Mouse (Mus musculus) cerebellum, adult 2 months (tissue): Measurements from ENCODE around the gene Kctd2. TPM values are rescaled to one million over a fixed set of nuclear protein-coding genes. Genes with fewer than 3 reads are reported as not detected.
A peak's percentile ranks its signal among the peaks of the same experiment; 100 is the strongest.

ENCODE experiments used
- DNase-seq, 2 experiments: peaks; one replicate each; pipeline ENCODE4 v3.0.0; 2021
- H3K27ac ChIP-seq: fragments of 200-500 bp; 2 replicates; pipeline ENCODE4 v1.5.1; 2012; ENCODE audit warnings: low read length, control low read depth, inconsistent platforms; ENCODE audit not compliant: insufficient read depth
- H3K27me3 ChIP-seq: fragments of 200-500 bp; 2 replicates; pipeline ENCODE4 v1.6.1; 2012; ENCODE audit warnings: inconsistent platforms, mild to moderate bottlenecking, low read length, moderate library complexity; ENCODE audit not compliant: control insufficient read depth, insufficient read depth
- H3K4me1 ChIP-seq: fragments of 200-500 bp; 2 replicates; pipeline ENCODE4 v1.6.1; 2011; ENCODE audit warnings: low read length; ENCODE audit not compliant: control insufficient read depth, insufficient read depth
- H3K4me3 ChIP-seq: fragments of 200-500 bp; replicated peaks from 2 replicates; pipeline ENCODE3; 2011; ENCODE audit warnings: mild to moderate bottlenecking, low read depth, low read length, control low read depth; ENCODE audit not compliant: insufficient read depth
- CTCF ChIP-seq: fragments of 200-500 bp; IDR thresholded peaks from 2 replicates; pipeline ENCODE4 v1.5.1; 2011; ENCODE audit warnings: low read depth, mild to moderate bottlenecking, control low read depth, low read length, moderate library complexity, borderline replicate concordance; ENCODE audit not compliant: insufficient read depth
- POLR2A ChIP-seq: fragments of 200-500 bp; IDR thresholded peaks from 2 replicates; pipeline ENCODE4 v1.6.1; 2011; ENCODE audit warnings: low read length, control low read depth, borderline replicate concordance; ENCODE audit not compliant: insufficient read depth
- WGBS: fragments of 180-500 bp; shearing (Covaris S2); methylation state at CpG from one replicate; pipeline ENCODE4 v1.1.7; 2018; 5-methylcytosine and 5-hydroxymethylcytosine counted together
- polyA plus RNA-seq: library from polyadenylated mRNA; depleted of rRNA; stranded (reverse); fragments of >200 nt; gene quantifications from 2 replicates; pipeline ENCODE4 v1.2.3, GENCODE M21; 2012

Kctd2 gene
- polyA plus RNA-seq, 1 experiment = 98.0 TPM

DNA sequence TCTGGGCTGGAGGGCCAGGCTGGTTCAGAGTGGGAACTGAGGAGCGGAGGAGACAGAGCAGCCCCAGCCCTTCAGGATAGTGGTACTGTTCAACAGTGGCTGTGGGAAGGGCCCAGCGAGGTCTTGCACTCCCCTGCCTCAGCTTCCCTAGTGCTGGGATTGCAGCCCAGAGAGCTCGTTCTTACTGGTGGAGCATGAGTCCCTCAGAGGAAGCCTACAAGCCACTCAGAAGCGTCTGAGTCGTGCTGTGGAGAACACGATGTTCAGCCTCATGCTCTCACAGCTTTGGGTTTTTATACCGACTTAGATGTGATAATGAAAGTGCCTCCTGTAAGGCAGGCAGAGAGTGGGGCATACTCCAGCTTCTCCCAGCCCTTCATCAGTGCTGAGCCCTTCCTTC is 4.7 kb downstream of the Kctd2 start:
- no peak overlapping the region for H3K27ac ChIP-seq
- H3K27me3 ChIP-seq = no peaks in the 10 kb centered on the region
- 86% methylated on average over 7 of the region's 7 CpGs for WGBS
- no peak for DNase-seq
- H3K4me3 ChIP-seq = no peak overlapping the region
- TF ChIP-seq CTCF (no peak), POLR2A (no peak)
- H3K4me1 ChIP-seq = peaks cover 23% of the 10 kb centered on the region

DNA sequence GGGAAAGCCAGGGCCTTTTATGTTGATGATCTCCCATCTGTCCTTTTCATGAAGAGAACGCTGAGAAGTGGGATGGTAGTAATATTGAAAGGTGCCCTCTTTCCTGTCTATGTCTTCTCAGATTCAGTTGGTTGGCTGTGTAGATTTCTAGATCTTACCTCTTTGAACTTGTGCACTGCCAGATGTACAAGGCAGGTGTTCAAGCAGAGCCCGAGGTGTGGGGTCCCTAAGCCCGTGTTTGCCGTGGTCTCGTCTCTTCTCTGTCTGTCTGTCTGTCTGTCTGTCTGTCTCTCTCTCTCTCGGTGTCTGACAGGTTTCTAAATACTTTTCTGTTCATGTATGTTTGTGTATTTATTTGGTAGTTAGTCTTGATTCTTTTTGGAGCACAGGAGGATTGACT is 5.7 kb downstream of the Kctd2 start:
- no peak overlapping the region for H3K4me3 ChIP-seq
- TF ChIP-seq CTCF (no peak), POLR2A (no peak)
- H3K27ac ChIP-seq = no peak overlapping the region
- H3K27me3 ChIP-seq = no peaks in the 10 kb centered on the region
- WGBS = 80% methylated on average over 6 of the region's 6 CpGs
- DNase-seq = no peak
- H3K4me1 ChIP-seq = peaks cover 23% of the 10 kb centered on the region

DNA sequence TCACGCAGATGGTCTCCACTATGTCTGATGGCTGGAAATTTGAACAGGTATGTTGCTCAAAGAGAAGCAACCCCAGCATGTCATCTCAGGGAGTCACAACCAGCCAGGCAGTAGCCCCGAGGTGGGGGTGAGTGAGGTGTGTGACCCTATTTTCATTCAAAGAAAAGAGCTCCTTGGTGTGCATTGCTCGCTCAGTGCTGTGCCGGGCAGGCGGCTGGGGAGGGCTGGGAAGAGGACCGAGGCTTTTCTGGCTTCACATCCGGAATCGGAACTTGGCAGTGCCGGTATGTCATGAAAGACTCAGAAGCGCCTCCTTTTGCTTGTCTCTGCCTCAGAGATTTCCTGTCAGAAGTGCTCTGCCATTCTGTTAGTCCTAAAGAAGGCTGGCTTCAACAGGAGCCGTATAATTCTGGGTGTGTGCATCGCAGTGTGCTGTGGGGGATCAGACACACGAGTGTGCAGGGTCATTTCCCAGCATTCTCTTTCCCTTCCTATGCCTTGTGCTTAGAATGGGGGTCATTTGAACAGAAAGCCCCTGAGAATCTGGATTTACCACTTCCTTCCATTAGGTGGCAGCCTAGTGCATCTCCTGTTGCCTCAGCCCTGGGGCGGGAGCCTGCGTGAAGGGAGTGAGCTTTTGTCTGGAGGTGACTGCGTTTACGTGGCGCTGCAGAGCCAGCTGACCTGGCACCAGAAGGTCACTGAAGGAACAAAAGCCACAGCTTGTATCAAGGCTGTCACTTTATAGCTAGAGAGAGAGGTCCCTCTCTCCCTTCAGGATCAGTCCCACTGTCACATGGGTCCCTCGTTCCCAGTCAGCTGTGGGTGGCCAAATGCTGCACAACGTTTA is 7.8 kb downstream of the Kctd2 start:
- peaks cover 23% of the 10 kb centered on the region for H3K4me1 ChIP-seq
- peak; percentile 81 to 82 for DNase-seq
- no peaks in the 10 kb centered on the region for H3K27me3 ChIP-seq
- WGBS = 19% methylated on average over 20 of the region's 20 CpGs
- peak; percentile 75 for TF ChIP-seq CTCF
- TF ChIP-seq POLR2A = peak; percentile 11; the same call in 1 of the 2 replicates
- H3K27ac ChIP-seq = peak overlapping the region; percentile 39
- peak overlapping the region; percentile 8 for H3K4me3 ChIP-seq

DNA sequence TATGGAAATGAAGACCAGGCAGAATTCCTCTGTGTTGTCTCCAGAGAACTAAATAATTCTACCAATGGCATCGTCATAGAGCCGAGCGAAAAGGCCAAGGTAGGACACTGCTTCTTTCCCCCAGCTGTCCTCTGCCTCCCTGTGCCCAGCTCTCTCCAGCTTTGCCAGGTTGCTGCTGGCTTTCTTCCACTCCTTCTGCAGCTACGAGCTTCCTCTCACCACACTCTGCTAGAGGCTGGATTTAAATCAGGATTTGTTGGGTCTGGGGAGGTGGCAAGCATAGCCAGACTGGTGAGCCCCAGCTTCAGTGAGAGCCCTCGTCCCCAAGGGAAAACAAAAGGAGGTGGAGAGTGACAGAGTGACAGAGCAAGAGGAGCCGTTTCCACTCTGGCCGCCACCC is 9.4 kb downstream of the Kctd2 start:
- Histone ChIP-seq H3K4me1 (peaks cover 23% of the 10 kb centered on the region), H3K4me3 (no peak overlapping the region), H3K27ac (0 out of 2 replicates have a peak overlapping the region, but pooled peaks have one; percentile 15), H3K27me3 (no peaks in the 10 kb centered on the region)
- peak; percentile 48 to 58 for DNase-seq
- TF ChIP-seq CTCF (no peak), POLR2A (no peak)
- 32% methylated on average over 7 of the region's 7 CpGs for WGBS

DNA sequence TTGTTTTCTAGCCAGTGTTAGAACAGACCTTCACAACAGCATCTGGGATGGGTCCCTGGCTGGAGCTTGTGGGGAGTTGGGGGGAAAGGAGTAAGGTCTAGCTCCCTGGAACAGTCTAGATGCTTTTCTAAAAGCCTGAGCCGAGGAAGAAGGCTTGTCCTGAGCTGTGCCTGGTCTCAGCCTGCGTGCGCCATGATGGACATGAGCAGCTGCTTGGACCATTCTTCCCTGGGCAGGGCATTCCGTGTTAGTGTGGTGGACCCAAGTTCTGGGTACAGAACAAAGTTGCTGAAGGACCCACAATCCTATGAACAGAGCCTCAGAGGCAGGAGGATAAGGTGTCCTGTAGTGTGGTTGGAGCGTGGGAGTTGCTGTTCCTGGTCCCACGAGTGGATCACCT is 10.6 kb downstream of the Kctd2 start:
- 91% methylated on average over 6 of the region's 6 CpGs for WGBS
- no peak for DNase-seq

DNA sequence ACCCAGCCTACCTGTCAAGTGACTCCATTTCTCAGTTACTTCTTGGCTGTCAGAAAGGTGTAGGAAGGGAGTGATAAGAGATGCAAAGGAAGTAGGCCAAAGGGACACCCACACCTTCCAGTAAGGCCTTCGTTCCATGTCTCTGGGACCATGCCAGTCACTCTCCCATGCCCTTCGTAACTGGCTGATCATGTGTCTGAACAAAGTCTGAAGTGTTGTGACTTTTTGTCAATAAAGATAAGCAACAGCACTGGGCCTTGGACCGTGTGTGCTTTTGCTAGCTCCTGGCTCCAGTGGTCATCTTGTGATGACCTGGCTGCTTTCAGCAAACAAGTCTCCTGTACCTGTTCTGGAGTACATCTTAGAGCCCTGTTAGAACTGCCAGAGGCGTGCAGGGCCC is 12.9 kb downstream of the Kctd2 start:
- WGBS = 68% methylated on average over 4 of the region's 4 CpGs
- Histone ChIP-seq H3K4me3 (no peak overlapping the region), H3K27ac (no peak overlapping the region), H3K27me3 (no peaks in the 10 kb centered on the region), H3K4me1 (peaks cover 25% of the 10 kb centered on the region)
- TF ChIP-seq CTCF (no peak), POLR2A (no peak)
- no peak for DNase-seq

More for the DNA sequence above, 10.6 kb downstream of the Kctd2 start:
- TF ChIP-seq CTCF = no peak
- TF ChIP-seq POLR2A = no peak
- Histone ChIP-seq H3K27me3 (no peaks in the 10 kb centered on the region), H3K4me1 (peaks cover 23% of the 10 kb centered on the region), H3K27ac (no peak overlapping the region), H3K4me3 (no peak overlapping the region)

DNA sequence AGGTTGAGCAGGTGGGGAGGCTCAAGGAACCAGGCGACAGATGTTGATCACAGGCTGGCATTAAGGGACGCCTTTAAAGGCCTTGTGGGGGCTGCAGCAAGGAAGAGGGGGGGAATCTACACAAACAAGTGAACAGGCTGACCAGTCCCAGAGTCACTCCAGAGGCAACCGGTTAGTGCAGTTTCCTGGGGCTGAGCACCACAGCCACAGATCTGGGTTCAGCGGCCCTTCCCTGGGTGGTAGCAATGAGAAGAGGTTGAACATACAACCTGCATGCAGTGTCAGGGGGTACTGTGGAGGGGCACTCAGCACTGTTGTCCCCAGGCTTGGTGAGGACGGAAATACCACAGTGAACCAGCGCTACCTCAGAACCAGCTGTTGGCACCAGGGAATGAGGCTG is 13.4 kb downstream of the Kctd2 start:
- Histone ChIP-seq H3K4me1 (peaks cover 20% of the 10 kb centered on the region), H3K27ac (no peak overlapping the region), H3K27me3 (no peaks in the 10 kb centered on the region), H3K4me3 (no peak overlapping the region)
- 84% methylated on average over 6 of the region's 6 CpGs for WGBS
- DNase-seq = no peak
- TF ChIP-seq POLR2A (no peak), CTCF (no peak)

DNA sequence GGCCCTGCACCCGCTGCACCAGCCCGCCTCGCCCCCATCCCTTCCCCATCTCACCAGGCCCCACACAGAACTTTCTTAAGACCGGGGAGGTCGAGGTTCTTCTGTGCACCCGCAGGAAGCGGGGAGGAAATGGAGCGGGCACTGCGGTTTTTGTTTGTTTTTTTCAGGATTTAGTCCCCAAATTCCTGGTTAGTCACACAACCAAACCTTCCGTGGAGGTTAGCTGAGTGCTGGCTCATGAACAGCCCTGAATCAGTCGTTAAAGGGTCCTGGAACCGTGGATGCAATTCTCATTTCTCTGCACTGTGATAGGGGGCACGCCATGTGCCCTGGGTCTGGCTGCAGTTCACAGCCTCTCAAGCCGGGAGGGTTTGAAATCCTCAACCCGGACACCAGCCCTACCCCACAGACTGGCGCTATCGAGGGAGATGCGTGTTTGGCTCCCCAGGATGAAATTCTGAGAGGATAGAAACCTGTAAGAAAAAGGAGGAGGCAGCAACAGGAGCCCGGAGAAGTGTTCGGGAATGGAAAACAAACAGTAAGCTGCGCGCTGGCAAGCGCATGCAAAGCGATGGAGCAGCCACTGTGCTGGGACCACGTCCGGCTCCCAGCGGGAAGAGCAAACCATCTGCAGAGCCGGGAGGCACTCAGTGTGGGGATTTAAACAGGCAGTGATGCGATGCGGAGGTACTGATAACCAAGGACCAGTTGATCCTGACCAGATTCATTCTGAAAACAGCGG is 15.8 kb downstream of the Kctd2 start:
- Histone ChIP-seq H3K4me1 (peaks cover 8% of the 10 kb centered on the region; the same call in 1 of the 2 replicates), H3K27ac (peak overlapping the region; percentile 74), H3K27me3 (no peaks in the 10 kb centered on the region), H3K4me3 (peak overlapping the region; percentile 56)
- DNase-seq = peak; percentile 77 to 81
- 8% methylated on average over 31 of the region's 31 CpGs for WGBS
- TF ChIP-seq POLR2A (peak; percentile 39; the same call in 1 of the 2 replicates), CTCF (no peak)
